Mouse (Mus musculus) hindbrain, postnatal 0 days (tissue): ENCODE results near the gene Rpl27. TPM values are rescaled to one million over a fixed set of nuclear protein-coding genes. Genes with fewer than 3 reads are reported as not detected.

Experiments used
- ATAC-seq: fragments of 200-750 bp; cut with Nextera tagmentation; 2 replicates; pipeline ENCODE4 v1.8.0; 2017; ENCODE audit warnings: mild to moderate bottlenecking, moderate TSS enrichment, moderate library complexity
- DNase-seq: peaks from one replicate; pipeline ENCODE4 v3.0.0-alpha.2; 2015; ENCODE audit warnings: low spot score
- H3K27ac ChIP-seq: fragments of 300-500 bp; sonication (generic); 2 replicates; pipeline ENCODE4 v1.5.1; 2014; ENCODE audit warnings: mild to moderate bottlenecking
- H3K27me3 ChIP-seq: fragments of 300-500 bp; sonication (generic); 2 replicates; pipeline ENCODE4 v1.6.1; 2014; ENCODE audit warnings: low read length, mixed read lengths; ENCODE audit not compliant: insufficient read depth
- H3K36me3 ChIP-seq: fragments of 300-500 bp; sonication (generic); 2 replicates; pipeline ENCODE4 v1.6.1; 2014; ENCODE audit warnings: low read length, mixed read lengths; ENCODE audit not compliant: insufficient read depth
- H3K4me1 ChIP-seq: fragments of 300-500 bp; sonication (generic); 2 replicates; pipeline ENCODE4 v1.6.1; 2014; ENCODE audit warnings: antibody characterized with exemption, low read length, mixed read lengths; ENCODE audit not compliant: insufficient read depth
- H3K4me2 ChIP-seq: fragments of 300-500 bp; sonication (generic); 2 replicates; pipeline ENCODE4 v1.6.1; 2014; ENCODE audit warnings: low read depth, mild to moderate bottlenecking, low read length, moderate library complexity, mixed read lengths
- H3K4me3 ChIP-seq: fragments of 300-500 bp; sonication (generic); 2 replicates; pipeline ENCODE4 v1.5.1; 2014; ENCODE audit warnings: low read length
- H3K9ac ChIP-seq: fragments of 300-500 bp; sonication (generic); replicated peaks from 2 replicates; pipeline ENCODE4 v1.6.1; 2014; ENCODE audit warnings: mild to moderate bottlenecking, low read length, moderate library complexity, mixed read lengths
- H3K9me3 ChIP-seq: fragments of 300-500 bp; sonication (generic); 2 replicates; pipeline ENCODE4 v1.6.1; 2016; ENCODE audit warnings: low read length, mixed read lengths
- CTCF ChIP-seq: IDR thresholded peaks from 2 replicates; pipeline ENCODE4 v1.5.1; 2016; ENCODE audit warnings: antibody characterized with exemption, control low read depth, low read depth
- WGBS: fragments of 180-500 bp; shearing (Covaris S2); extraction: QIAGEN DNeasy Blood & Tissue Kit; methylation state at CpG from one replicate; pipeline ENCODE4 v1.1.7; 2014; 5-methylcytosine and 5-hydroxymethylcytosine counted together
- polyA plus RNA-seq: library from polyadenylated mRNA; unstranded; fragments of >200 nt; fragmentation: Nextera tagmentation; extraction: Ambion mirVana; gene quantifications from 2 replicates; pipeline ENCODE4 v1.2.1, GENCODE M21; 2015
- total RNA-seq: library from RNA; depleted of rRNA; stranded (reverse); fragments of >200 nt; gene quantifications from 2 replicates; pipeline ENCODE4 v1.2.3, GENCODE M21; 2014

Rpl27 gene
- total and polyA plus RNA-seq, 2 experiments from 2014 or later = 276 to 535 TPM

DNA sequence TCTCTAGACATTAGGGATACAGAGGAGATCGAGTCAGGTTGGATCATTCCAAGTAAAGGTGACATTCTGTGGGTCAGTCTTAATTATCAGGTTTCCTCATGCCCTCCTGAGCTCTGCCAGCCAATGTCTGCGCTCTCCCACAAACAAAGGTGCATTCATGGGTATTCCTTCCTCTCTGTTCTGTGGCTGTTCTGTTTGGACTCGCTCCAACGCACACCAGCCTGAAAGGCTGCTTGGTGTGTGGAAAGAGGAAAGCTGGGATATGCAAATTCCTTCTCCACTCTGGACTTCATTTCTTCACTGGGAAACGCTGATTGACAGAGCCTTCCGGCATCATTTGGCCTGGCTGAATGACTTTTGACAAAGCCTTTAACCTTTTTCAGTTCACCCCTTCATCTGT lies 12.6 kb downstream of the Rpl27 start:
- Histone ChIP-seq H3K27me3 (no peaks in the 10 kb centered on the region), H3K4me1 (0 out of 2 replicates have a peak, but pooled peaks cover 4% of the 10 kb centered on the region), H3K9ac (no peak overlapping the region), H3K27ac (peak overlapping the region; percentile 51), H3K4me3 (no peak overlapping the region), H3K36me3 (peaks cover 28% of the 10 kb centered on the region), H3K9me3 (no peaks in the 10 kb centered on the region), H3K4me2 (no peak overlapping the region)
- DNase-seq (peak; percentile 64), ATAC-seq (peak; percentile 65)
- no peak for TF ChIP-seq CTCF
- WGBS = 18% methylated on average over 6 of the region's 6 CpGs

GRCm38 (mm10) chr11:101455627-101456026 lies 13.5 kb downstream of the Rpl27 start:
- DNase-seq = no peak
- H3K4me2 ChIP-seq = no peak overlapping the region
- H3K27ac ChIP-seq = no peak overlapping the region
- ATAC-seq = no peak
- no peak overlapping the region for H3K4me3 ChIP-seq
- H3K36me3 ChIP-seq = peaks cover 36% of the 10 kb centered on the region
- no peaks in the 10 kb centered on the region for H3K27me3 ChIP-seq
- WGBS = 91% methylated on average over 7 of the region's 7 CpGs
- H3K9ac ChIP-seq = no peak overlapping the region
- no peaks in the 10 kb centered on the region for H3K9me3 ChIP-seq
- TF ChIP-seq CTCF = no peak
- 0 out of 2 replicates have a peak, but pooled peaks cover 4% of the 10 kb centered on the region for H3K4me1 ChIP-seq

GRCm38 (mm10) chr11:101457631-101458030 lies 15.5 kb downstream of the Rpl27 start:
- Histone ChIP-seq H3K4me1 (peaks cover 8% of the 10 kb centered on the region; the same call in 1 of the 2 replicates), H3K9ac (no peak overlapping the region), H3K27me3 (no peaks in the 10 kb centered on the region), H3K27ac (no peak overlapping the region), H3K9me3 (no peaks in the 10 kb centered on the region), H3K36me3 (peaks cover 43% of the 10 kb centered on the region), H3K4me2 (no peak overlapping the region), H3K4me3 (no peak overlapping the region)
- WGBS = 89% methylated on average over 9 of the region's 9 CpGs
- DNase-seq (no peak), ATAC-seq (no peak)
- no peak for TF ChIP-seq CTCF

- Histone ChIP-seq H3K9me3 (no peaks in the 10 kb centered on the region), H3K9ac (no peak overlapping the region), H3K4me1 (peaks cover 10% of the 10 kb centered on the region), H3K4me2 (no peak overlapping the region), H3K36me3 (peaks cover 47% of the 10 kb centered on the region), H3K27ac (no peak overlapping the region), H3K4me3 (no peak overlapping the region), H3K27me3 (no peaks in the 10 kb centered on the region)
- no peak for TF ChIP-seq CTCF
- no peak for DNase-seq
- ATAC-seq = no peak
- WGBS = 85% methylated on average over 12 of the region's 12 CpGs
Observed at GRCm38 (mm10) chr11:101458217-101458616, 16.1 kb downstream of the Rpl27 start.

- H3K27me3 ChIP-seq = no peaks in the 10 kb centered on the region
- DNase-seq = no peak
- no peak overlapping the region for H3K9ac ChIP-seq
- no peak overlapping the region for H3K4me2 ChIP-seq
- H3K9me3 ChIP-seq = no peaks in the 10 kb centered on the region
- H3K27ac ChIP-seq = no peak overlapping the region
- peaks cover 47% of the 10 kb centered on the region for H3K36me3 ChIP-seq
- no peak overlapping the region for H3K4me3 ChIP-seq
- ATAC-seq = no peak
- peaks cover 19% of the 10 kb centered on the region for H3K4me1 ChIP-seq
- 38% methylated on average over 5 of the region's 6 CpGs for WGBS
- TF ChIP-seq CTCF = no peak
Observed at GRCm38 (mm10) chr11:101459716-101460115, 17.6 kb downstream of the Rpl27 start.

DNA sequence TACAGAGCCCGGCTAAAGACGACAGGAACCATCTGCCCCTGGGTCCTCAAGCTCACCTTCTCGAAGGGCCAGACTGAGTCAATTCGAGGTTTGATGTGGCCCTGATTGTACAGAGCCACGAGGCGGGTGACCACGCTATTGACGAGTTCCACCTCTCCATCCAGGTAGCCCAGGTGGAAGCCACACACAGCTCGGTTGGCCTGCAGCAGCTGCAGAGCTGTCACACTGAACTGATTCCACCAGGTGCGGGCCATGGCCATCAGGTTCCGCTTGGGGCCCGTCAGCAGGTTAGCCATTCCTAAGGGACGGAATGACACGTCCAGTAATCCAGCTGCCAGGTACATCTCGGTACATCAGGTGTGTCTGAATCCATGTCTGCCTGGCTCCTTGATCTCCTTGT lies 18.2 kb downstream of the Rpl27 start:
- TF ChIP-seq CTCF = no peak

GRCm38 (mm10) chr11:101462141-101462540 lies 20.0 kb downstream of the Rpl27 start:
- peaks cover 43% of the 10 kb centered on the region for H3K36me3 ChIP-seq
- peaks cover 19% of the 10 kb centered on the region for H3K4me1 ChIP-seq
- H3K4me3 ChIP-seq = no peak overlapping the region
- DNase-seq (no peak), ATAC-seq (no peak)
- WGBS = 47% methylated on average over 14 of the region's 14 CpGs
- H3K9me3 ChIP-seq = no peaks in the 10 kb centered on the region
- peak overlapping the region; percentile 75; the same call in 1 of the 2 replicates for H3K4me2 ChIP-seq
- H3K9ac ChIP-seq = no peak overlapping the region
- peak overlapping the region; percentile 27; the same call in 1 of the 2 replicates for H3K27ac ChIP-seq
- H3K27me3 ChIP-seq = no peaks in the 10 kb centered on the region
- no peak for TF ChIP-seq CTCF

More for the DNA sequence above, 18.2 kb downstream of the Rpl27 start:
- no peaks in the 10 kb centered on the region for H3K27me3 ChIP-seq
- H3K4me1 ChIP-seq = peaks cover 19% of the 10 kb centered on the region
- H3K4me3 ChIP-seq = no peak overlapping the region
- WGBS = 85% methylated on average over 15 of the region's 15 CpGs
- DNase-seq (no peak), ATAC-seq (no peak)
- H3K27ac ChIP-seq = no peak overlapping the region
- H3K36me3 ChIP-seq = peaks cover 47% of the 10 kb centered on the region
- no peaks in the 10 kb centered on the region for H3K9me3 ChIP-seq
- H3K4me2 ChIP-seq = no peak overlapping the region
- H3K9ac ChIP-seq = no peak overlapping the region
